Mouse (Mus musculus) liver, adult 2 months (tissue): Measurements from ENCODE around the gene Vstm2l.

Source experiments
- CTCF ChIP-seq: fragments of 200-500 bp; IDR thresholded peaks from 2 replicates; pipeline ENCODE4 v1.5.1; 2011; ENCODE audit warnings: low read depth, low read length, control low read depth
- POLR2A ChIP-seq: fragments of 200-500 bp; IDR thresholded peaks from 2 replicates; pipeline ENCODE4 v1.6.1; 2011; ENCODE audit warnings: low read length, control low read depth; ENCODE audit not compliant: insufficient read depth; ENCODE audit errors: extremely low read depth

DNA sequence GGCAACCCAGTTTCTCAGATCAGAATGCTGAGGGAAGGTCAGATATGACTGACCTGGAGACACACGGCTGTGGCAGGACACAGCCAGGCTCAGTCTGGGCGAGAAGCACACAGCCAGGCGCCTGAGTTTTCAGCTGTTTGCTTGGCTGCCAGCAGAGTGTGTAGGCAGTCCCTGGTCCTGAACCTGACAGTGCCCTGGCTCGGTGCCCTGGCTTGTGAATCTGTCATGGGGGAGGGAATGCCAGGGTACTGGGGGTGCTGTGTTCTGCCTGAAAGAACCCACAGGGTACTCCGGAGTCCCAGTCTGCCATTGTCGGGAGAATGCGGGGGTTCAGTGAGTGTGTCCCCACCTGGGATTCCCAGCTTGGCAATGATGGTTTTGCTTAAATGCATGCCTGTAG, 7.1 kb downstream of the Vstm2l start:
- no peak for TF ChIP-seq POLR2A
- no peak for TF ChIP-seq CTCF
